Mouse (Mus musculus) limb, embryonic 14.5 days (tissue): ENCODE data around the gene Urm1. TPM values are rescaled to one million over a fixed set of nuclear protein-coding genes. Genes with fewer than 3 reads are reported as not detected.

Experiments used
- ATAC-seq: fragments of 200-750 bp; cut with Nextera tagmentation; 2 replicates; pipeline ENCODE4 v1.8.0; 2017; ENCODE audit warnings: low read depth, moderate number of reproducible peaks, moderate TSS enrichment; ENCODE audit not compliant: low FRiP score
- DNase-seq: peaks from one replicate; pipeline ENCODE4 v3.0.0-alpha.2; 2015; ENCODE audit warnings: low spot score
- H3K27ac ChIP-seq: fragments of 300-500 bp; sonication (generic); replicated peaks from 2 replicates; pipeline ENCODE4 v1.5.1; 2014; ENCODE audit warnings: low read depth, mild to moderate bottlenecking, low read length, moderate library complexity, mixed read lengths
- H3K27me3 ChIP-seq: fragments of 300-500 bp; sonication (generic); 2 replicates; pipeline ENCODE4 v1.6.1; 2014; ENCODE audit warnings: low read length, mixed read lengths; ENCODE audit not compliant: control insufficient read depth, insufficient read depth
- H3K36me3 ChIP-seq: fragments of 300-500 bp; sonication (generic); 2 replicates; pipeline ENCODE4 v1.6.1; 2014; ENCODE audit warnings: mild to moderate bottlenecking, low read length, moderate library complexity, mixed read lengths; ENCODE audit not compliant: control insufficient read depth, insufficient read depth
- H3K4me1 ChIP-seq: fragments of 300-500 bp; sonication (generic); 2 replicates; pipeline ENCODE4 v1.6.1; 2014; ENCODE audit warnings: antibody characterized with exemption, low read length, mixed read lengths; ENCODE audit not compliant: control insufficient read depth, insufficient read depth
- H3K4me2 ChIP-seq: fragments of 300-500 bp; sonication (generic); replicated peaks from 2 replicates; pipeline ENCODE4 v1.6.1; 2014; ENCODE audit warnings: low read depth, mild to moderate bottlenecking, low read length, moderate library complexity; ENCODE audit not compliant: severe bottlenecking
- H3K4me3 ChIP-seq: fragments of 300-500 bp; sonication (generic); replicated peaks from 2 replicates; pipeline ENCODE4 v1.5.1; 2014; ENCODE audit warnings: low read length
- H3K9ac ChIP-seq: fragments of 300-500 bp; sonication (generic); 2 replicates; pipeline ENCODE4 v1.6.1; 2014; ENCODE audit warnings: mild to moderate bottlenecking, low read depth, low read length, moderate library complexity; ENCODE audit not compliant: severe bottlenecking
- H3K9me3 ChIP-seq: fragments of 300-500 bp; sonication (generic); 2 replicates; pipeline ENCODE4 v1.6.1; 2016; ENCODE audit warnings: low read length; ENCODE audit not compliant: control insufficient read depth
- POLR2A ChIP-seq: fragments of 200-500 bp; IDR thresholded peaks from 2 replicates; pipeline ENCODE4 v1.8.0; 2012; ENCODE audit warnings: inconsistent platforms, mild to moderate bottlenecking, moderate library complexity, borderline replicate concordance; ENCODE audit not compliant: insufficient read depth, insufficient read length; ENCODE audit errors: extremely low read depth
- WGBS: fragments of 180-500 bp; shearing (Covaris S2); extraction: QIAGEN DNeasy Blood & Tissue Kit; methylation state at CpG from one replicate; pipeline ENCODE4 v1.1.7; 2014; 5-methylcytosine and 5-hydroxymethylcytosine counted together
- polyA plus RNA-seq, 2 experiments: library from polyadenylated mRNA; depleted of rRNA in 1 of 2; stranded (reverse) in 1 of 2; unstranded in 1 of 2; fragments of >200 nt; fragmentation: Nextera tagmentation in 1 of 2; extraction: Ambion mirVana in 1 of 2; gene quantifications; 2 replicates each; pipeline versions ENCODE4 v1.2.1 to v1.2.3; 2012 to 2014

Urm1 gene
- polyA plus RNA-seq, 2 experiments, result 26.3 to 68.3 TPM

GRCm38 (mm10) chr2:29784290-29784689 is 35.6 kb upstream of the Urm1 start:
- Histone ChIP-seq H3K36me3 (peaks cover 63% of the 10 kb centered on the region), H3K4me3 (no peak overlapping the region), H3K27me3 (no peaks in the 10 kb centered on the region), H3K4me1 (peaks cover 11% of the 10 kb centered on the region), H3K9ac (no peak overlapping the region), H3K4me2 (no peak overlapping the region), H3K27ac (no peak overlapping the region), H3K9me3 (peaks cover 5% of the 10 kb centered on the region)
- TF ChIP-seq POLR2A, result no peak
- DNase-seq, result no peak
- 83% methylated on average over 4 of the region's 4 CpGs for WGBS
- ATAC-seq, result no peak

- Histone ChIP-seq H3K27ac (peak within 1 kb of the TSS; percentile 53; the same call in 1 of the 2 replicates), H3K36me3 (peaks cover 56% of the 10 kb centered on the region)
- 1% methylated on average over 31 of the region's 31 CpGs for WGBS
These were observed 32.6 kb upstream of the Urm1 start, which contains the start of gene Coq4 for GRCm38 (mm10) chr2:29787104-29787917. Coq4 (plus strand) TSS chr2:29787493.

GRCm38 (mm10) chr2:29787937-29788681 is 31.8 kb upstream of the Urm1 start, which contains the start of gene Trub2:
Trub2 (minus strand) TSS chr2:29788502.
- Histone ChIP-seq H3K9ac (peak within 1 kb of the TSS; percentile 70), H3K27ac (peak within 1 kb of the TSS; percentile 53; the same call in 1 of the 2 replicates), H3K27me3 (no peaks in the 10 kb centered on the region), H3K4me3 (peak within 1 kb of the TSS; percentile 77), H3K4me1 (peaks cover 11% of the 10 kb centered on the region), H3K9me3 (no peaks in the 10 kb centered on the region), H3K4me2 (peak within 1 kb of the TSS; percentile 81), H3K36me3 (peaks cover 52% of the 10 kb centered on the region)
- TF ChIP-seq POLR2A, result 0 out of 2 replicates have a peak, but pooled peaks have one; percentile 48
- DNase-seq (peak; percentile 88), ATAC-seq (peak; percentile 90)
- under 1% methylated on average over 45 of the region's 45 CpGs for WGBS

More at GRCm38 (mm10) chr2:29787104-29787917, 32.6 kb upstream of the Urm1 start, which contains the start of gene Coq4:
- Histone ChIP-seq H3K4me3 (peak within 1 kb of the TSS; percentile 77), H3K4me1 (peaks cover 11% of the 10 kb centered on the region), H3K27me3 (no peaks in the 10 kb centered on the region), H3K9me3 (no peaks in the 10 kb centered on the region), H3K9ac (peak within 1 kb of the TSS; percentile 70), H3K4me2 (peak within 1 kb of the TSS; percentile 81)
- no peak for TF ChIP-seq POLR2A
- peak; percentile 94 for DNase-seq
- ATAC-seq, result peak; percentile 87

GRCm38 (mm10) chr2:29792772-29793487 is 26.9 kb upstream of the Urm1 start:
- H3K27me3 ChIP-seq, result no peaks in the 10 kb centered on the region
- no peaks in the 10 kb centered on the region for H3K9me3 ChIP-seq
- H3K36me3 ChIP-seq, result peaks cover 46% of the 10 kb centered on the region
- H3K27ac ChIP-seq, result no peak overlapping the region
- H3K4me1 ChIP-seq, result peaks cover 5% of the 10 kb centered on the region; the same call in 1 of the 2 replicates
- H3K4me3 ChIP-seq, result no peak overlapping the region
- no peak for ATAC-seq
- no peak overlapping the region for H3K9ac ChIP-seq
- DNase-seq, result no peak
- 96% methylated on average over 2 of the region's 2 CpGs for WGBS
- H3K4me2 ChIP-seq, result no peak overlapping the region
- TF ChIP-seq POLR2A, result no peak
